Mouse (Mus musculus): ENCODE measurements around the gene Dusp28. TPM values are rescaled to one million over a fixed set of nuclear protein-coding genes. Genes with fewer than 3 reads are reported as not detected.

The Dusp28 gene
- polyA plus RNA-seq, 1 experiment from 2014 or later: 6.9 TPM

DNA sequence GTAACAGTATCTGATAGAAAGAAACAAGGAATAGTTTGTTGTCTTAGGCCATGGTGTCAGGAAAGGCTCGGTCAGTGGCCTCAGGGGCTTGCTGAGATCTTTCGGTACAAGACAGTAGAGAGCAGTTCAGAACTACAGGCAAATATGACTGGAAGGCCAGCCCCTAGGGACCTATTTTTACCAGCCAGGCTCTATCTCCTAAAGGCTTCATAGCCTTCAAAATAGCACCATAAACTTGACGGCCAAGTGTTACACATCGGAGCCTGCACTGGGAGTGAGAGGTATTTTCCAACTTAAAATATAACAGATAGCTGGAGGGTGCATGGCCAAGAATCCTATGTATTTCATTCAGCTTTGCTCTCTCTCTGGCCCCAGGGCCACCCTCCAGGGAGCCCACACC is 14.7 kb downstream of the Dusp28 start:
- DNase-seq (no peak), ATAC-seq (ENCODE audit: insufficient read depth) (no peak)
- Histone ChIP-seq H3K4me1 (ENCODE audit: insufficient read depth) (no peaks in the 10 kb centered on the region), H3K9ac (no peak overlapping the region), H3K27me3 (ENCODE audit: insufficient read depth, low read length) (no peaks in the 10 kb centered on the region), H3K9me3 (ENCODE audit: low read depth, low read length) (no peaks in the 10 kb centered on the region), H3K36me3 (ENCODE audit: insufficient read depth) (peaks cover 44% of the 10 kb centered on the region), H3K4me2 (no peak overlapping the region), H3K27ac (ENCODE audit: low read depth) (no peak overlapping the region), H3K4me3 (ENCODE audit: low read depth, low read length) (no peak overlapping the region)
- 90% methylated on average over 4 of the region's 4 CpGs for WGBS
- TF ChIP-seq CTCF (IDR thresholded peaks at IDR 0.05; ENCODE audit: low read depth): no peak

DNA sequence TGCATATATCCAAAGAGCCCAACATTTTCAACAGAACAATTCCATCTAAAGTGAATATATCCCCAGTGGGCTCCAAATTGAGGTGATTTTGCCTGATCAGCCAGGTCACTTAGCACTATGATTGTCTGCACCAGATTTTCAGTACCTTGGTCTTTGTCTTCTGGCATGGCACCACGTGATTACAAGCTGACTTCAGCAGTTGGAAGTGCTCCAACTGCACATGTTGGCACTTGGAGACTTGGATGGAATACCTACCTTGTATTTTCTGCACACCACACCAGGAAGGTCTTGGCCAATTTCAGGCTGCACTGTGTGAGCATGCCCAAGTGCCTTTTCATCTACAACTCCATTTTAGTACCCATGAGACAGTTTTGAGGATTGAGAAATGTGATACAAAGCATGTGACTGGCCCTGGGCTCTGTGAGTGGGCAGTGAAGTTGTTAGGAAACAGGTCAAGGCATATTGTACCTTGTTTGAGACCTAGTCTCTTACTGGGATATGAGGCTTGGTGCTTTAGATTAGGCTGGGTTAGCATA is 23.5 kb downstream of the Dusp28 start:
- H3K27me3 ChIP-seq (ENCODE audit: insufficient read depth, low read length): no peaks in the 10 kb centered on the region
- WGBS: 19% methylated on average over 1 of the region's 1 CpGs
- no peaks in the 10 kb centered on the region for H3K36me3 ChIP-seq (ENCODE audit: insufficient read depth)
- 0 out of 2 replicates have a peak, but pooled peaks cover 5% of the 10 kb centered on the region for H3K4me1 ChIP-seq (ENCODE audit: insufficient read depth)
- DNase-seq: no peak
- no peak for TF ChIP-seq CTCF (IDR thresholded peaks at IDR 0.05; ENCODE audit: low read depth)
- H3K9ac ChIP-seq: no peak overlapping the region
- no peak overlapping the region for H3K4me2 ChIP-seq
- no peak overlapping the region for H3K27ac ChIP-seq (ENCODE audit: low read depth)
- H3K9me3 ChIP-seq (ENCODE audit: low read depth, low read length): no peaks in the 10 kb centered on the region
- no peak overlapping the region for H3K4me3 ChIP-seq (ENCODE audit: low read depth, low read length)
- ATAC-seq (ENCODE audit: insufficient read depth): no peak

DNA sequence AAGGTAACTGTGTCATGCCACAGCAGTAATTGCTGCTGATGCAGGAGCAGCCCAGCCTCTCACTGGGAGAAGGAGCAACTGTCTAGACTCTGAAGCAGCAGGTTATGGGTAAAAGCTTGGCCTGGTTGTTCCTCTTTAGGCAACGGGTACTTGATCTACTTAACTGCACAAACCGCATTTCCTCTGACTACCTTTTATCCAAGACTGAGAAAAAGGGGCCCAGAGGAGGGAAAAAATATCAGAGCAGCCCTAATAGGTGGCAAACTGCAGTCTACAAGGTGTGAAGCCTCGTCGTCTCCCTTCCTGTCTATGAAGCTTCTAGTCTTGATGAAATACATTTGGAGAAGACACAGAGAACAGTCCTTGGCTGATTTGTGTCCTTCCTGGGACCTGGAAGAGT is 26.8 kb downstream of the Dusp28 start:
- Histone ChIP-seq H3K4me3 (ENCODE audit: low read depth, low read length) (peak overlapping the region; percentile 66), H3K27me3 (ENCODE audit: insufficient read depth, low read length) (no peaks in the 10 kb centered on the region), H3K36me3 (ENCODE audit: insufficient read depth) (peaks cover 8% of the 10 kb centered on the region; the same call in 1 of the 2 replicates), H3K27ac (ENCODE audit: low read depth) (peak overlapping the region; percentile 96), H3K4me1 (ENCODE audit: insufficient read depth) (peaks cover 15% of the 10 kb centered on the region), H3K4me2 (peak overlapping the region; percentile 77), H3K9ac (peak overlapping the region; percentile 63), H3K9me3 (ENCODE audit: low read depth, low read length) (no peaks in the 10 kb centered on the region)
- ATAC-seq (ENCODE audit: insufficient read depth) (no peak), DNase-seq (no peak)
- WGBS: 68% methylated on average over 4 of the region's 4 CpGs
- TF ChIP-seq CTCF (IDR thresholded peaks at IDR 0.05; ENCODE audit: low read depth): no peak

DNA sequence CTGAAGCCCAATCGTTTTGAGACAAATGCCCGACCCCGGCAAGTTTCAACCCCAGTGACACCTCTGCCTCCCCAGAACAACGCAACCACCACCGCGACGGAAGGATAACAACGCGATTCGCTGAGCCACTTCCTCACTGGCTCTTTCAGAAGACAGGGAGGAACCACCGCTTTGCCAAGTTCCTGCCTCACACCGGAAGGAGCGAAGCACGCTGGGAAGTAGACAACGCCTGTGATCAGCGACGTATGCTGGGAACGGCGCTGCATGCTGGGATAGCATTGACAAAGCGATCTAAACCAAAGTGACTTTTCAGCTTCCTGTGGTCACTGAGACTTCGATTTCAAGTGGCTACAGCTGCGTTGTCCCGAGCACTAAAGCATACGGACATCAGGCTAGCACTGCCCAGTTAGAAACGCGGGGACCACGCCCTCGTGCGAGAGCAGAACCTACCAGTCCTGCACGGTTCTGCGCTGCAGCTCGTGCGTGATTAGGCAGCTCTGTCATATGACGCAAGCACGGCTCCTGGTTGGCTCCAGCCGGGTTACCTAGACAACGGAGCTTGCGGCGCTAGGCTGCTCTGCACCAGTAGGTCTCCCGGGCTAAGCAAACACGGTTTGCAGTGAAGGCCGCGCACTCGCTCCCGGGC is 27.5 kb downstream of the Dusp28 start, which contains the start of gene Capn10:
TSS of gene Capn10 (plus strand) at position 195 of the 646 bp plus-strand sequence.
- peaks cover 15% of the 10 kb centered on the region for H3K4me1 ChIP-seq (ENCODE audit: insufficient read depth)
- H3K4me3 ChIP-seq (ENCODE audit: low read depth, low read length): peak within 1 kb of the TSS; percentile 66
- H3K27me3 ChIP-seq (ENCODE audit: insufficient read depth, low read length): no peaks in the 10 kb centered on the region
- WGBS: under 1% methylated on average over 45 of the region's 45 CpGs
- TF ChIP-seq CTCF (IDR thresholded peaks at IDR 0.05; ENCODE audit: low read depth): no peak
- ATAC-seq (ENCODE audit: insufficient read depth): peak; percentile 100
- peak within 1 kb of the TSS; percentile 96 for H3K27ac ChIP-seq (ENCODE audit: low read depth)
- peak; percentile 98 for DNase-seq
- peaks cover 13% of the 10 kb centered on the region; the same call in 1 of the 2 replicates for H3K36me3 ChIP-seq (ENCODE audit: insufficient read depth)
- no peaks in the 10 kb centered on the region for H3K9me3 ChIP-seq (ENCODE audit: low read depth, low read length)
- peak within 1 kb of the TSS; percentile 77 for H3K4me2 ChIP-seq
- peak within 1 kb of the TSS; percentile 63 for H3K9ac ChIP-seq

DNA sequence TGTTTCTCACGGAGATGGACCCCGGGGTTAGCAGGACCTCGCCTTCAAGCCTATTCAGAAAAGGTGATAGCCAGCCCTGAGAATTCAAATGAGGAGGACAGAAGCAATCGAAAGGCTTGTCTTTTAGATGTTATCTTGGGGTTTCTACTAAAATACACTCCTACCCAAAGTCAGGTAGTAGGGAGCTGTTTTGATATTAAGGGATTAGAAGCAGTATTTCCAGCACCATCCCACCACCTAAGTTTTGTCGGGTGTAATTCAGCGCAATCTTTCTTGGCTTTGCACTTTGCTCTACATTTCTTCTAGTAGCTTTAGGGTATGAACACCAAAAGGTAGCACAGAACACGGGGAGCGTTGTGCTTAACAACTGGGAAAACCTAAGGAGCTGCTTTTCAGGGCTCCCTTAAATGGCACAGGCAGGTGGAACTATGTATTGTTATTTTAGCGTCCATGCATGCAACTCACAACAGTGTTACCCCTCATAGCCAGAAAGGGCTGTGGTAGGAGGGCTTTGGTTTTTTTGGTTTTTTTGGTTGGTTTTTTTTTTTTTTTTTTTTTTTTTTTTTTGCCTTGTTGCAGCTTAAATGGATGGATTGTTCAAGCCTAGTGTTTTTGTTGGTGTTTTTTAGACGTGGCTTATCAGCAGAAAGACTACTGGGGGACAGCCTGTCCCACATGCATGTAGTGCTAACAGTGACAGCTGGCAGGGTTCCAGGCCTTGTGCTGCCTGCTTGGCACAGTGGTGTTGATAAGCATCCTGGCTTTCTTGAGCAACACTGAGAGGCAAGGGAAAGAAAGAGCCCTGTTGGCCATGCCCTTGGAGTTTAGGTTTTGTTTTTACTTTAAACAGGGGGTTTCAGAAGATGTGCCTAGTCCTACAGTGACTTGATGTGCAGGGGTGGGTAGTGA is 28.5 kb downstream of the Dusp28 start:
- peak overlapping the region; percentile 63 for H3K9ac ChIP-seq
- H3K4me1 ChIP-seq (ENCODE audit: insufficient read depth): peaks cover 15% of the 10 kb centered on the region
- peaks cover 23% of the 10 kb centered on the region for H3K36me3 ChIP-seq (ENCODE audit: insufficient read depth)
- peak overlapping the region; percentile 66 for H3K4me3 ChIP-seq (ENCODE audit: low read depth, low read length)
- DNase-seq: peak; percentile 53
- 13% methylated on average over 10 of the region's 10 CpGs for WGBS
- H3K27ac ChIP-seq (ENCODE audit: low read depth): peak overlapping the region; percentile 96; the same call in 1 of the 2 replicates
- no peak for TF ChIP-seq CTCF (IDR thresholded peaks at IDR 0.05; ENCODE audit: low read depth)
- H3K4me2 ChIP-seq: peak overlapping the region; percentile 77
- H3K27me3 ChIP-seq (ENCODE audit: insufficient read depth, low read length): no peaks in the 10 kb centered on the region
- no peak for ATAC-seq (ENCODE audit: insufficient read depth)
- H3K9me3 ChIP-seq (ENCODE audit: low read depth, low read length): no peaks in the 10 kb centered on the region

DNA sequence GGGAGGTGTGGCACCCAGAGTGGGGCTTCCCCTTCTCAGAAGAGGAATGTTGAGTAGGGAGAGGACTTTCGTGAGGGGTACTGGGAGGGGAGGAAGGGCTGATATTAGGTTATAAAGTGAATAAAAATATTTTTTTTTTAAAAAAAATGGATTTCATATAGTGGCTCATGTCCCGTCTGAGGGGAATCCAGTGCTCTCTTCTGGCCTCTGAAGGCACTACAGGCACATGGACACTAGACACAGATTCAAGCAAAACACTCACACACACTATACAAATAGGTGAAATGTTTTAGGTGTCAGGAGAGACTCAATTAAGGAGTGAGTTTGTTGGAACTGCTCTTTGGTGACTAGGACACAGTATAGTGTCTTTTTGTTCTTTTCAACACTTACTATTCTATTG is 29.2 kb downstream of the Dusp28 start:
- Histone ChIP-seq H3K4me3 (ENCODE audit: low read depth, low read length) (0 out of 2 replicates have a peak overlapping the region, but pooled peaks have one; percentile 66), H3K36me3 (ENCODE audit: insufficient read depth) (peaks cover 29% of the 10 kb centered on the region), H3K27ac (ENCODE audit: low read depth) (no peak overlapping the region), H3K27me3 (ENCODE audit: insufficient read depth, low read length) (no peaks in the 10 kb centered on the region), H3K4me1 (ENCODE audit: insufficient read depth) (peaks cover 15% of the 10 kb centered on the region), H3K9ac (no peak overlapping the region), H3K4me2 (peak overlapping the region; percentile 77), H3K9me3 (ENCODE audit: low read depth, low read length) (no peaks in the 10 kb centered on the region)
- TF ChIP-seq CTCF (IDR thresholded peaks at IDR 0.05; ENCODE audit: low read depth): no peak
- ATAC-seq (ENCODE audit: insufficient read depth) (no peak), DNase-seq (no peak)
- WGBS: 30% methylated on average over 2 of the region's 2 CpGs

DNA sequence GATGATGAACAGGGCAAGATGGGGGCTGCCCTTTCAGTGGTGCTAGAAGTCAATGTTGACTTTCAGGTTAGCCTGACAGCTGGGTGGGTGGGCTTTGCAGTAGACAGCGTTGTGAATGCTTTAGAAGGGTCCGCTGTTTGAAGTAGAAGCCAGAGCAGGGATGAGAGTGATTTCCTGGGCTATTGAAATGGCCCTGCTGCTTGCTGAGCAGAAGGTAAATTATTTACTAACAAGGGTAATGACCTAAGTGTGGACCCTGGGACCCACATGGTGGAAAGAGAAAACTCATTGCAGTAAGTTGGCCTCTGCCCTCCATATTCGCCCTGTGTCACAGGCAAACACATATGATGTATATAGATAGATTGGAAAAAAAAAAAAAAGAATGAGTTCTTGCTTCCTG is 29.7 kb downstream of the Dusp28 start:
- 62% methylated on average over 3 of the region's 3 CpGs for WGBS
- ATAC-seq (ENCODE audit: insufficient read depth): no peak
- no peak for TF ChIP-seq CTCF (IDR thresholded peaks at IDR 0.05; ENCODE audit: low read depth)
- peaks cover 15% of the 10 kb centered on the region for H3K4me1 ChIP-seq (ENCODE audit: insufficient read depth)
- no peak overlapping the region for H3K4me2 ChIP-seq
- H3K4me3 ChIP-seq (ENCODE audit: low read depth, low read length): no peak overlapping the region
- H3K9me3 ChIP-seq (ENCODE audit: low read depth, low read length): no peaks in the 10 kb centered on the region
- DNase-seq: no peak
- H3K27ac ChIP-seq (ENCODE audit: low read depth): no peak overlapping the region
- H3K36me3 ChIP-seq (ENCODE audit: insufficient read depth): peaks cover 32% of the 10 kb centered on the region
- no peak overlapping the region for H3K9ac ChIP-seq
- H3K27me3 ChIP-seq (ENCODE audit: insufficient read depth, low read length): no peaks in the 10 kb centered on the region

Measured in lung, embryonic 14.5 days (tissue).